Mouse (Mus musculus) ZHBTc4 (cell line): ENCODE measurements at regions not wholly inside any gene's neighbourhood (a gene's known extent, or its start where the extent isn't known, plus 50 kb on each side); places are given as distances from the start of the nearest gene placed in this dataset.

ENCODE experiments used
- DNase-seq: peaks from one replicate; pipeline ENCODE4 v3.0.0-alpha.2; 2011; ENCODE audit warnings: low read depth, low spot score

- DNase-seq: no peak
Measured at GRCm38 (mm10) chr5:68572816-68573215, 541.2 kb downstream of the Grxcr1 start.

GRCm38 (mm10) chr5:68575827-68576226 is 544.2 kb downstream of the Grxcr1 start:
- DNase-seq: no peak

- no peak for DNase-seq
Measured at GRCm38 (mm10) chr5:68578496-68578895, 546.9 kb downstream of the Grxcr1 start.

GRCm38 (mm10) chr5:68592423-68592822 is 560.8 kb downstream of the Grxcr1 start:
- DNase-seq: peak; percentile 17

- no peak for DNase-seq
Measured at GRCm38 (mm10) chr5:68618451-68618850, 586.8 kb downstream of the Grxcr1 start.

- no peak for DNase-seq
Measured at GRCm38 (mm10) chr5:68635400-68635799, 603.8 kb downstream of the Grxcr1 start.

- no peak for DNase-seq
Measured at GRCm38 (mm10) chr5:68672834-68673233, 641.2 kb downstream of the Grxcr1 start.

GRCm38 (mm10) chr5:68701342-68701741 is 640.1 kb downstream of the Kctd8 start:
- DNase-seq: no peak

- no peak for DNase-seq
Measured at GRCm38 (mm10) chr5:68705411-68706080, 635.9 kb downstream of the Kctd8 start.

- DNase-seq: no peak
Measured at GRCm38 (mm10) chr5:68726733-68727132, 614.7 kb downstream of the Kctd8 start.

GRCm38 (mm10) chr5:68735186-68735585 is 606.3 kb downstream of the Kctd8 start:
- peak; percentile 34 for DNase-seq

GRCm38 (mm10) chr5:68750499-68750898 is 591.0 kb downstream of the Kctd8 start:
- no peak for DNase-seq

GRCm38 (mm10) chr5:68753025-68753424 is 588.5 kb downstream of the Kctd8 start:
- no peak for DNase-seq
